Mouse (Mus musculus): Measurements from ENCODE around the gene Ces1c. TPM values are rescaled to one million over a fixed set of nuclear protein-coding genes. Genes with fewer than 3 reads are reported as not detected.

Ces1c gene
- total RNA-seq, 2 experiments from 2014 or later: not detected

Other genes with a start within 250 kb of the Ces1c start
- gene Capns2, start 229.9 kb downstream of the Ces1c start, total RNA-seq (2014; fragmentation: Nextera tagmentation): 4.2 TPM in 1 of 2 replicates, not detected in the other
- gene Capns2, start 229.9 kb downstream of the Ces1c start, total RNA-seq (2017): 0.98 and 1.7 TPM in 2 replicates
- not detected in 2 replicates for gene Slc6a2, start 171.2 kb downstream of the Ces1c start, total RNA-seq (2014; fragmentation: Nextera tagmentation)
- gene Slc6a2, start 171.2 kb downstream of the Ces1c start, total RNA-seq (2017): not detected in 2 replicates
- not detected in 2 replicates for gene Ces1a, start 83.1 kb downstream of the Ces1c start, total RNA-seq (2014; fragmentation: Nextera tagmentation)
- not detected in 2 replicates for gene Ces1a, start 83.1 kb downstream of the Ces1c start, total RNA-seq (2017)
- not detected in 2 replicates for gene Ces1b, start 51.3 kb downstream of the Ces1c start, total RNA-seq (2014; fragmentation: Nextera tagmentation)
- gene Ces1b, start 51.3 kb downstream of the Ces1c start, total RNA-seq (2017): not detected in 2 replicates
- gene Ces1d, start 66.6 kb upstream of the Ces1c start, total RNA-seq (2014; fragmentation: Nextera tagmentation): not detected in 2 replicates
- 4.0 TPM in 1 of 2 replicates, not detected in the other for gene Ces1d, start 66.6 kb upstream of the Ces1c start, total RNA-seq (2017)
- not detected in 2 replicates for gene Ces1e, start 98.3 kb upstream of the Ces1c start, total RNA-seq (2014; fragmentation: Nextera tagmentation)
- not detected in 2 replicates for gene Ces1e, start 98.3 kb upstream of the Ces1c start, total RNA-seq (2017)
- gene Ces1f, start 148.5 kb upstream of the Ces1c start, total RNA-seq (2014; fragmentation: Nextera tagmentation): not detected in 2 replicates
- not detected in 2 replicates for gene Ces1f, start 148.5 kb upstream of the Ces1c start, total RNA-seq (2017)
- not detected in 2 replicates for gene Ces1g, start 206.0 kb upstream of the Ces1c start, total RNA-seq (2014; fragmentation: Nextera tagmentation)
- not detected in 2 replicates for gene Ces1g, start 206.0 kb upstream of the Ces1c start, total RNA-seq (2017)
- not detected in 2 replicates for gene Ces1h, start 248.4 kb upstream of the Ces1c start, total RNA-seq (2014; fragmentation: Nextera tagmentation)
- gene Ces1h, start 248.4 kb upstream of the Ces1c start, total RNA-seq (2017): not detected in 2 replicates

Measured in granulocyte monocyte progenitor cell, adult 5-6 weeks (primary cell).